Mouse (Mus musculus) c-Kit-positive CD71-positive TER-119-positive erythroid progenitor cells, embryonic 14.5 days (primary cell): ENCODE measurements around the gene Npsr1.

ENCODE experiments used
- DNase-seq: peaks from one replicate; pipeline ENCODE4 v3.0.0-alpha.2; 2013; ENCODE audit warnings: low spot score

The Npsr1 gene

GRCm38 (mm10) chr9:24097696-24098095 lies at the start of gene Npsr1:
Gene Npsr1 (plus strand): TSS chr9:24097996.
- DNase-seq, result no peak

- no peak for DNase-seq
Measured at GRCm38 (mm10) chr9:24051538-24051937, 46.3 kb upstream of the Npsr1 start.

GRCm38 (mm10) chr9:24063251-24063650 lies 34.5 kb upstream of the Npsr1 start:
- no peak for DNase-seq

DNA sequence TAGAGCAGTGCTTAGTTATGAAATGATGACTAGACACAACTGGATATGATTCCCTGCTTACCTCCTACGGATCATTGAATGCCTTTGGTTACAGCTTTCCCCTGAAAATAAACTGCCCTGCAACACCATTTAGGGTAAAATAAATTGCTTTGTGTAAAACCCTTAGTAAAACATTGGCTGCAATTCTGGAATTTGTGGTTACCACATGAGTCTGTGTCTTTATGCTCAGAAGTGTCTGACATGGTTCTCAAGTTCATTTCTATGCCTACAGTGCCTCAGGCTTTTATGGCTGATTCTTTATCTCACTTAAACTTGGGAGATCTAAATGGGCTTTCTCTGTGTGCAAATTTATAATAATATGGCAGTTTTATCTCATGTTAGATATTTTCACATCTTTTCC lies 26.1 kb upstream of the Npsr1 start:
- no peak for DNase-seq

DNA sequence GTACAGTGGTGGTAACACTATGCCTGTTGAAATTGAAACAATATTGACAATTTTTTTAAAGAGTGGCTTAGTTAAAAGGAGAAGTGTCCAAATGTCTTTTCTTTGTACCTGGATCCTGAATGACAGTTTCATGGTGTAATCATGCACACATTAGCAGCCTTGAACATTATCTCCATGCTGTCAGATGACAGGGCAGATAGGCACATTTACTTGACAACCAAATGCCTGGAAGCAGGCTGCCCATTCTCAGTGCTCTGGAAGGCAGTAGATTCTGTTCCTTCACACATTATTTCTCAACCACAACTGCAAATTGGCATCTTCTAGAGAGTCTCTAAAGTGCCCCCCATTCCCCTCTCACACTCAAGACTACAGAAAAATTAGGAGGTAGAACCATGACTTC lies 20.2 kb upstream of the Npsr1 start:
- no peak for DNase-seq

DNA sequence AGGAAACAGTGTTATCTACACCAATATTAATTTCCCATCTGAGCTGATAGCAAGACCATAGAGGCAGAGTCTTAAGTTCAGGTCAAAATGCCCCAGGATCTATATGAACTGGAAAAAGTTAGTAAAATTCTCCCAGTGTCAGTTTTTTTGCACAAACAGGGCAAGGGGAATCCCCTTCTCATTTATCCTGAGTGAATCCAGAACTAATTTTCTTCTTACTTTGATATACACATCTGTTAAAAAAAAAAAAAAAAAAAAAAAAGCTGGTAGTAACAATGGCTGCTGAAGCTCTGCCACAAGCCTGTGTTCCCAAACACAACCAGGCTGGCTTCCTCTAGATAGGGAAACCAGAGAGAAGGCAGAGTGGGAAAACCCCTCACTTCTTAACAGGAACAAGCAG lies 5.9 kb upstream of the Npsr1 start:
- DNase-seq, result no peak

- no peak for DNase-seq
Measured at GRCm38 (mm10) chr9:24098526-24098925, 730 bp downstream of the Npsr1 start.

DNA sequence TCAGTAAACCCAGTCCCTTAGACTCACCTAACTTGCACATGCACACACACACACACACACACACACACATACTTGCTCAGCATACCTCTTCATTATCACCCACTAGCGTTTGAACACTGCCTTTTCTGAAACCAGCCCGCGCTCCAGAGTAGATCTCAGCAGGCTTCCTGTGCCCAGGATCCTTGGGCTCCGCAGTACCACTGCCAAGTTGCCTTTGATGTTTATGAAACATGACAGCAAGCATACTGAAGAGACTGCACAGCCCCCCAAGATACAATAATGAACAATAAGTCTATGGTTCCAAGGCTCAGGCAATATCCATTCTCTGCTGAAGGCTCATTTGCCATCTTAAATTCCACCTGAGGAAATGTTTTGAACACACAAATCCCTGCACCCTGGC lies 1.8 kb downstream of the Npsr1 start:
- no peak for DNase-seq

- DNase-seq, result peak; percentile 21
Measured at GRCm38 (mm10) chr9:24119423-24119822, 21.6 kb downstream of the Npsr1 start.

GRCm38 (mm10) chr9:24133142-24133541 lies 35.3 kb downstream of the Npsr1 start:
- no peak for DNase-seq

- DNase-seq, result no peak
Measured at GRCm38 (mm10) chr9:24136354-24136753, 38.6 kb downstream of the Npsr1 start.

- DNase-seq, result no peak
Measured at GRCm38 (mm10) chr9:24144341-24144740, 46.5 kb downstream of the Npsr1 start.

DNA sequence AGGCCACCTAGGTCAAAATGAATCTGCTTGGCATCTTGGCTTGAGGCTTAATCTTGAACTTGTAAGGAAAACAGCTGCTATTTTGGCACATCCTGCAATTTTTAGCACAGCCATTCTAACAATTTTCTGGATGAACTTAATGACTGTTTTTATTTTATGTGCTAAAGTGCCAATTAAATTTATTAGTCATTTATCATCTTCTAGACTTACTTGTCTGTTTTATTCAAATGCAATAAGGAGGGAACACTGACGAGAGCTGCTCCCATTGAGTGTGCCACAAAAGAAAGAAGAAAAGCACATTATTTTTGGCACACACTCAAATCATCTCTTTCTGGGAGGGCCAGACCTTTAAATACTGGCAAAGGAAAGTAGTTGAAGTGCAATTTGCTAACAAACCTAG lies 59.4 kb downstream of the Npsr1 start:
- no peak for DNase-seq

GRCm38 (mm10) chr9:24160409-24160808 lies 62.6 kb downstream of the Npsr1 start:
- DNase-seq, result no peak

GRCm38 (mm10) chr9:24168501-24168900 lies 70.7 kb downstream of the Npsr1 start:
- DNase-seq, result no peak

- no peak for DNase-seq
Measured at GRCm38 (mm10) chr9:24170728-24171127, 72.9 kb downstream of the Npsr1 start.

GRCm38 (mm10) chr9:24178744-24179143 lies 80.9 kb downstream of the Npsr1 start:
- no peak for DNase-seq

DNA sequence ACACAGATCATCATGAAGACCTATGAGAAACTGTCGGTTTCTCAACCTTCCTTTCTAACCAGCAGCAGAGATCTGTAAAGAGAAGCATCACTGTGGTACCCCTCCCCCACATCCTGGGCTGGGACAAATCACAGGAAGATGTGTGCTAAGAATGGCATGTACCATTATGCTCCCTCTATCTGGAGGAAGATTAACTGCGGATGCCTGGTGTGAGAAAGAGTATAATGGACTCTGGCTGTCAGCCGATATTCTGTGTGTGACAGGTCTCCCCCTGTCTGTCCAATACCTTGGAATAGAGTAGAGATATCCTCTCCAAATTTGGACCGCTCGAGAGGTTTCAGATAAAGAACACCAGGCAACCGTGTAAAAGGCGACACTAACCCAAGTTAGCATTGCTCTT lies 83.1 kb downstream of the Npsr1 start:
- DNase-seq, result no peak

DNA sequence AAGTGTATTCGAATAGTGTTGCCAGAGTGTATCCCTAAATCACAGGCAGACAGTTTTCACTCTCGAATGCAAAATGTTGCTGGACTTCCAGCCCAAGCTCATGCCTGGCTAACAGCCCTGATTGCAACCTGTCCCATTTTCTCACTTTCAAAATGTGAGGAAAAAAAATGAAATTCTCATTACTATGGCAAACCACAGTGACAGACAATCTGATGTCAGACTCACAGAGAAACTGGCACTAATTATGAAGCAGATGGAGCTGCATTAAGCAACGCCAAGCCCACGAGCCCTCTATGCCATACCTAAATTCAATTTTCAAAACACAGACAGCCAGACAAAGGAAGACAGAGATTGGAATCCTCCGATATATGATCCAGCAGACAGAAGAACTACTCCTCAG lies 88.5 kb downstream of the Npsr1 start:
- no peak for DNase-seq

- DNase-seq, result no peak
Measured at GRCm38 (mm10) chr9:24189511-24190260, 91.9 kb downstream of the Npsr1 start.

DNA sequence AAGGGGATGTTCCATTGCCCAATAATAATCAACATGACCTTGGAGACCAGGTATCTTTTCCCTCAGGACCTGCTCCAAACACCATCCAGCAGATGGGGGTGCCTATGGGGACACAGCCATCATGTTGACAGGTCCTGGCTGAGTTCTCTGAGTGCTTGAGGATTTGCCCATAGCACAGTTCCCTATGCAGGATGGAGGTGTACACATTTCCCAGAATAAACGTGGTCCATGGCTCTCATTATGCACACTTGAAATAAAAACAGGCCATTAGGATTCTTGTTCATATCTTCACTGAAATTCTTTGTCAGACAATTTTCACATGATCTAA lies 92.4 kb downstream of the Npsr1 start:
- DNase-seq, result no peak

GRCm38 (mm10) chr9:24198254-24198653 lies 100.5 kb downstream of the Npsr1 start:
- DNase-seq, result no peak

DNA sequence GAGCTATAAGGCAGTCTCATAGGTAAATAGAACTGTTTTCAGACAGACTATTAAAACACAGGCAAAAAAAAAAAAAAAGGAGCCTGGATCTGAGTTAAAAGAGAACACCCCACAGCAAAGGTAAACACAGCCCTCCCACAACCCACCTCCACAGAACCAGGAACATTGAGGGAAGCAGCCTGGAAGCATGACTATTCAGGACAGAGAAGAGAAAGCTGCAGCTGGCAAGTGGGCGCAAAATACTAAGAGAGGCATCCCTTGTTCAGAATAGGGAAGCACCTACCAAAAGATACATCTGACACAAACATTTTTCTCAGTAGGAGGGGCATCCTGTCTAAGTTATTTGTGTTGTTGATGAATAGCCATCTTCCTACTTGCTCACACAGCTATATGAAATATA lies 113.8 kb downstream of the Npsr1 start:
- no peak for DNase-seq

- DNase-seq, result no peak
Measured at GRCm38 (mm10) chr9:24217721-24218120, 119.9 kb downstream of the Npsr1 start.

- DNase-seq, result no peak
Measured at GRCm38 (mm10) chr9:24236461-24236860, 138.7 kb downstream of the Npsr1 start.
